Comparison of ENCODE assay signal across 20 mouse cellular contexts in the genomic region with DNA sequence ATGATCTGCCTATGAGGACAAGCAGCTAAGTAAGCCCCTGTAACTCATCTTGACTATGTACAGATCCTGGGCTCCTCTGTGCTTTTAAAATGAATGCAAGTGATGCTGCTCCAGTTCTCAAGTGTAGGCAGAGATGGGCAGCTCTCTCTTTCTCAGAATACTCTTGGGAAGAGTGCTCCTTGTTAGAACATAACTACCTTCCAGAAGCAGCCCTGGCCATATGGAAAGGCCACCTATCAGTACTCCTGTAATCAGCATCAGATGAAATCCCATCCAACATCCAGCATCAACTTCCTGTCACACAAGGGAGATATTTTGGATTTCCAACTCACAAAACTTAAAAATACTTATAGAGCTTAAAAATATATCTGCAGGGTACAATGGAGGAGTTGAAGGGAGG.
"Had no signal": no experiment of that assay in that cellular context is flagged by ENCODE, and none has a peak within 500 bp of the region (broad histone marks: within the 10 kb centered on the region; RNA-seq: fewer than 3 reads in every experiment).

No protein-coding gene starts in this region.

- H3K9me3 ChIP-seq: megakaryocyte, embryonic 14.5 days; midbrain, embryonic 13.5 days; midbrain, embryonic 15.5 days; neural tube, embryonic 13.5 days; neural tube, embryonic 15.5 days had no signal

- H3K27me3 ChIP-seq: megakaryocyte, embryonic 14.5 days; midbrain, embryonic 13.5 days; midbrain, embryonic 15.5 days; neural tube, embryonic 13.5 days; neural tube, embryonic 15.5 days had no signal

- H3K27ac ChIP-seq: liver, embryonic 14.5 days; macrophage; midbrain, embryonic 13.5 days; midbrain, embryonic 15.5 days; neural tube, embryonic 13.5 days; neural tube, embryonic 15.5 days had no signal

- H3K4me2 ChIP-seq: lung, embryonic 14.5 days; midbrain, embryonic 11.5 days; midbrain, embryonic 13.5 days; midbrain, embryonic 15.5 days; neural tube, embryonic 13.5 days; neural tube, embryonic 15.5 days had no signal

- H3K9ac ChIP-seq: liver, embryonic 14.5 days; lung, embryonic 14.5 days; midbrain, embryonic 13.5 days; midbrain, embryonic 15.5 days; neural tube, embryonic 13.5 days; neural tube, embryonic 15.5 days had no signal

- ATAC-seq: midbrain, embryonic 13.5 days; midbrain, embryonic 15.5 days had no signal

- H3K36me3 ChIP-seq: midbrain, embryonic 13.5 days; midbrain, embryonic 15.5 days; neural tube, embryonic 13.5 days; neural tube, embryonic 15.5 days had no signal

- H3K4me3 ChIP-seq: megakaryocyte, embryonic 14.5 days; midbrain, embryonic 13.5 days; midbrain, embryonic 15.5 days; myocyte; neural tube, embryonic 13.5 days; neural tube, embryonic 15.5 days had no signal

- DNase-seq: lung, adult 18-20 months; lung, embryonic 14.5 days; lung, postnatal 14 days; lung, postnatal 36 days; retina, postnatal 1 day; right cerebral cortex, postnatal 25 days; right cerebral cortex, postnatal 4 days; spleen, adult 18-20 months; thymus, adult 2 months; thymus, postnatal 25 days; thymus, postnatal 4 days had no signal

- H3K4me1 ChIP-seq: megakaryocyte, embryonic 14.5 days; midbrain, embryonic 13.5 days; midbrain, embryonic 15.5 days; neural tube, embryonic 13.5 days; neural tube, embryonic 15.5 days had no signal
